In genomic region chr12:29354816-29355215, GRCm38 (mm10) we compare ENCODE assay signal across 23 mouse cellular contexts.
DNase-seq lines count a peak whose midpoint lies in the region; ATAC-seq lines count a peak whose summit lies in the region.
"Had no signal": no experiment of that assay in that cellular context is flagged by ENCODE, and none has a peak within 500 bp of the region (broad histone marks: within the 10 kb centered on the region; RNA-seq: fewer than 3 reads in every experiment).

No protein-coding gene starts in this region.

- H3K27ac ChIP-seq in heart, embryonic 15.5 days: no peak overlapping the region
- peak overlapping the region; percentile 86 for H3K27ac ChIP-seq in hindbrain, embryonic 12.5 days
- H3K27ac ChIP-seq in intestine, embryonic 15.5 days: no peak overlapping the region
- 0 out of 2 replicates have a peak overlapping the region, but pooled peaks have one; percentile 77 for H3K27ac ChIP-seq in neural tube, embryonic 12.5 days
- H3K27ac ChIP-seq: heart, embryonic 10.5 days; limb, embryonic 13.5 days; liver, embryonic 12.5 days had no signal

- H3K4me3 ChIP-seq in heart, embryonic 15.5 days: no peak overlapping the region
- no peak overlapping the region for H3K4me3 ChIP-seq in hindbrain, embryonic 12.5 days
- H3K4me3 ChIP-seq in intestine, embryonic 15.5 days (replicated peaks): no peak overlapping the region
- no peak overlapping the region for H3K4me3 ChIP-seq in neural tube, embryonic 12.5 days
- H3K4me3 ChIP-seq: forebrain, embryonic 15.5 days; heart, embryonic 10.5 days; limb, embryonic 13.5 days; liver, embryonic 12.5 days had no signal

- H3K9me3 ChIP-seq in heart, embryonic 15.5 days (replicated peaks): no peaks in the 10 kb centered on the region
- no peaks in the 10 kb centered on the region for H3K9me3 ChIP-seq in hindbrain, embryonic 12.5 days (replicated peaks)
- no peaks in the 10 kb centered on the region for H3K9me3 ChIP-seq in intestine, embryonic 15.5 days
- H3K9me3 ChIP-seq in neural tube, embryonic 12.5 days: no peaks in the 10 kb centered on the region
- H3K9me3 ChIP-seq: forebrain, embryonic 15.5 days; heart, embryonic 10.5 days; limb, embryonic 13.5 days; liver, embryonic 12.5 days had no signal

- no peaks in the 10 kb centered on the region for H3K27me3 ChIP-seq in heart, embryonic 15.5 days
- peaks cover 3% of the 10 kb centered on the region; the same call in 1 of the 2 replicates for H3K27me3 ChIP-seq in hindbrain, embryonic 12.5 days
- H3K27me3 ChIP-seq in intestine, embryonic 15.5 days (replicated peaks): no peaks in the 10 kb centered on the region
- no peaks in the 10 kb centered on the region for H3K27me3 ChIP-seq in neural tube, embryonic 12.5 days (replicated peaks)
- H3K27me3 ChIP-seq: forebrain, embryonic 15.5 days; limb, embryonic 13.5 days; liver, embryonic 12.5 days had no signal

- intact Hi-C loops in gastrocnemius, postnatal 36 days (cut with DNase I): no loop called here

- ATAC-seq in heart, embryonic 15.5 days (replicated peaks; ENCODE audit: insufficient number of reproducible peaks, insufficient read depth, low FRiP score, low read depth): no peak
- no peak for ATAC-seq in hindbrain, embryonic 12.5 days (ENCODE audit: low FRiP score)
- peak; percentile 50 for ATAC-seq in intestine, embryonic 15.5 days
- ATAC-seq in neural tube, embryonic 12.5 days (ENCODE audit: low FRiP score, low read depth): no peak
- ATAC-seq: CD4-positive, CD25-positive, alpha-beta regulatory T cell, adult 4 months; forebrain, embryonic 15.5 days; liver, embryonic 12.5 days had no signal

- H3K9ac ChIP-seq in heart, embryonic 15.5 days: no peak overlapping the region
- H3K9ac ChIP-seq in hindbrain, embryonic 12.5 days: no peak overlapping the region
- H3K9ac ChIP-seq in intestine, embryonic 15.5 days: no peak overlapping the region
- H3K9ac ChIP-seq in neural tube, embryonic 12.5 days: no peak overlapping the region
- H3K9ac ChIP-seq: forebrain, embryonic 15.5 days; limb, embryonic 13.5 days; liver, embryonic 12.5 days had no signal

- H3K36me3 ChIP-seq in heart, embryonic 15.5 days: no peaks in the 10 kb centered on the region
- H3K36me3 ChIP-seq in hindbrain, embryonic 12.5 days: no peaks in the 10 kb centered on the region
- no peaks in the 10 kb centered on the region for H3K36me3 ChIP-seq in intestine, embryonic 15.5 days
- no peaks in the 10 kb centered on the region for H3K36me3 ChIP-seq in neural tube, embryonic 12.5 days
- H3K36me3 ChIP-seq: forebrain, embryonic 15.5 days; heart, embryonic 10.5 days; limb, embryonic 13.5 days; liver, embryonic 12.5 days had no signal

- no peak for DNase-seq in heart, adult 18-20 months
- no peak for DNase-seq in layer of hippocampus, postnatal 25 days (ENCODE audit: extremely low spot score in 1 of 2, low spot score in 1 of 2)
- DNase-seq in right cerebral cortex, postnatal 14 days: no peak
- DNase-seq in gastrocnemius, postnatal 36 days: no peak
- DNase-seq: adrenal gland, postnatal 25 days; cerebellum, adult 9-10 months; heart, postnatal 14 days; kidney, adult 9 months; kidney, postnatal 4 days; lung, adult 18-20 months; lung, postnatal 10 days; right cerebral cortex, adult 18-20 months; thymus, adult 18-20 months; thymus, postnatal 36 days had no signal

- 38% methylated on average over 6 of the region's 6 CpGs for WGBS in heart, embryonic 15.5 days
- WGBS in hindbrain, embryonic 12.5 days: 14% methylated on average over 5 of the region's 6 CpGs
- WGBS in intestine, embryonic 15.5 days: 24% methylated on average over 6 of the region's 6 CpGs
- WGBS in neural tube, embryonic 12.5 days: 19% methylated on average over 6 of the region's 6 CpGs

- peak overlapping the region; percentile 18; the same call in 1 of the 2 replicates for H3K4me2 ChIP-seq in heart, embryonic 15.5 days
- no peak overlapping the region for H3K4me2 ChIP-seq in hindbrain, embryonic 12.5 days (replicated peaks)
- no peak overlapping the region for H3K4me2 ChIP-seq in intestine, embryonic 15.5 days (replicated peaks)
- H3K4me2 ChIP-seq in neural tube, embryonic 12.5 days (replicated peaks): no peak overlapping the region
- H3K4me2 ChIP-seq: forebrain, embryonic 15.5 days; limb, embryonic 13.5 days; liver, embryonic 12.5 days had no signal

- H3K4me1 ChIP-seq in heart, embryonic 15.5 days (replicated peaks): peaks cover 12% of the 10 kb centered on the region
- H3K4me1 ChIP-seq in hindbrain, embryonic 12.5 days: peaks cover 39% of the 10 kb centered on the region
- H3K4me1 ChIP-seq in intestine, embryonic 15.5 days (replicated peaks): peaks cover 6% of the 10 kb centered on the region; the same call in 1 of the 2 replicates
- peaks cover 24% of the 10 kb centered on the region for H3K4me1 ChIP-seq in neural tube, embryonic 12.5 days
- H3K4me1 ChIP-seq: liver, embryonic 12.5 days had no signal

Comparison
In these comparisons a context has a peak if more than half of its experiments do, and no peak if none do; other contexts are left out.
1. H3K27ac ChIP-seq: peak in hindbrain, embryonic 12.5 days (single experiment) and neural tube, embryonic 12.5 days (single experiment); none in heart, embryonic 15.5 days (single experiment) and intestine, embryonic 15.5 days (single experiment).